Mouse (Mus musculus) urinary bladder, postnatal 36 days (tissue): ENCODE measurements around the gene Pla2g2d.

Experiments
- DNase-seq, 2 experiments: peaks; one replicate each; pipeline ENCODE4 v3.0.0; 2022; ENCODE audit warnings: low spot score in 2 of 2, mixed read lengths in 1 of 2

The Pla2g2d gene

DNA sequence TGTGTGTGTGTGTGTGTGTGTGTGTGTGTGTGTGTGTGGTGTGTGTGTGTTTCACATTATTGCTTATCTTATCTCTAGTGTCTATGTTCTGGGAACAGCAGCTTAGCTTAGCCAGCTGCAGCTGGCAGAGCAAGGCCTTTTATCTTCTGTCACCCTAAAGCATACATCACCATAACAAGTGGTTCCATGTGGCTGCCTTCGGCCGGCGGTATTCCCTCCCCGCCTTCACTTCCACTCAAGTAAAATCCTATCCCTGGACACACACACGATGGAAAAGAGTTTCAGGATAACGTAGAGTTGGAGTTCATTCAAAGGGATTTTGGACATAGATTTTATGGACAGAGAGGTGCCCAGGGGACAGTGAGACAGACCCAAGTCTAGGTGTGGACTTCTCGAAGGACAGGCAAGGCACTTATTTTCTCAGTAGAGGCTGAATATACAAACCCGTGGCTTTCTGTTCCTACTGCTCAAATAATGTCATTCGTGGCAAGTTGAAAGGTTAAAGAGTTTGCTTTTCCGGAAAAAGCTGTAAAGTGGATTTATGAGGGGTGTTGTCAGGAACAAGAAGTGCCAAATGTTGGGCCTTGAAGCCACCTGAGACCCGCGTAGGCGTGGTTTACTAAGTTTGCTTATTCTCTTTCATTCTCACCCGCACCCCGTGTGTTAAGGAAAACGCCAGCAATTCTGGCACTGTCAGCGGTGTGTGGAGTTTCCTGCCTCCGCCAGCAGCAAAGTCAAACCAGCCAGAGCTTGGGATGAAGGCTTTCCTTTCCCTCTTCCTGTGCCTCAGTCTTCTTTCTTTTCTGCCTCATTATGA lies 50.4 kb downstream of the Pla2g2d start:
- no peak for DNase-seq

DNA sequence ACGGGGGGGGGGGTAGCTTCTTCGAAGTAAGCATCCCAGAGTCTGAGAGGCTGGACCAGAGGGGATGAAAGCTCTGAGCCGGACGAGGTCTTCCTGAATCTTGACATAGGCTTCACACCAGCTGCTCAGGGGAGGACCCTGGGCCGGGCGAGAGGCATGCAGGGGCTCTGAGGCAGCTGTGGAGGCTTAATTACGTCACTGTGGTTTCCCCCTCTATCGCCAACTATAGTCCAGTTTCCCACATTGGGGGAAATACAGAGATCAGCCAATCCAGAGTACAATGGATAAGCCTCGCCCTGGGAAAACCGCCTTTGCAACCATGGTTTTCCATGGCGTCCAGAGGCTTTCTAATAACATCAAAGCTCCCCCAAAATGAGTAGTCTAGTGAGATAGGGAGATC lies 51.6 kb downstream of the Pla2g2d start:
- DNase-seq: no peak
